Mouse (Mus musculus) adrenal gland, adult 2 months (tissue): ENCODE results near the gene Pdzd2. TPM values are rescaled to one million over a fixed set of nuclear protein-coding genes. Genes with fewer than 3 reads are reported as not detected.
A peak's percentile ranks its signal among the peaks of the same experiment; 100 is the strongest.

Source experiments
- DNase-seq: peaks from one replicate; pipeline ENCODE4 v3.0.0; 2021
- polyA plus RNA-seq: library from polyadenylated mRNA; depleted of rRNA; stranded (reverse); fragments of >200 nt; gene quantifications from 2 replicates; pipeline ENCODE4 v1.2.3, GENCODE M21; 2012
- total RNA-seq, 2 experiments: library from RNA; stranded (reverse); gene quantifications; 2 replicates each; pipeline ENCODE4 v1.2.3; 2021

Pdzd2 gene
- total and polyA plus RNA-seq, 3 experiments, result 7.0 to 21.4 (median 13.3) TPM

GRCm38 (mm10) chr15:12430670-12431069, 309.1 kb downstream of the Pdzd2 start:
- DNase-seq, result no peak

- DNase-seq, result no peak
Measured at GRCm38 (mm10) chr15:12429572-12430431, 309.9 kb downstream of the Pdzd2 start.

GRCm38 (mm10) chr15:12427818-12428217, 311.9 kb downstream of the Pdzd2 start:
- no peak for DNase-seq

DNA sequence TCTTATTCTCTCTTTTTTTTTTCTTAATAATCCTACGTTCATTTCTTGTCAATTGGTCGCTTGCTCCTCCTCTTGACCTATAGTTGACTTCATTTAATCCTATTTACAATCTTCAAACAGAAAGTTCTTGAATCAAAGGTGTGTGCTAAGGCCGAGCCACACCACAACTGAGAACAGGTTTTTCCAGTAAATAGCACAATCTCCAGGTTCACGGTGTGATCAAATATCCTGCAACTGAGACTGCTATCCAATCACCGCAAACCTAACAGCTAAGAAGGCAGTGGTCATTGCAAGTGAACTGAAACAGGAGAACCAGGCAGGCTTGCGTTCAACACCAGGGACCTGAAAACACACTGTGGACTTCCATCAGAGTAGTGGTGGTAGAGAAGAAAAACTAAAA, 313.4 kb downstream of the Pdzd2 start:
- no peak for DNase-seq

DNA sequence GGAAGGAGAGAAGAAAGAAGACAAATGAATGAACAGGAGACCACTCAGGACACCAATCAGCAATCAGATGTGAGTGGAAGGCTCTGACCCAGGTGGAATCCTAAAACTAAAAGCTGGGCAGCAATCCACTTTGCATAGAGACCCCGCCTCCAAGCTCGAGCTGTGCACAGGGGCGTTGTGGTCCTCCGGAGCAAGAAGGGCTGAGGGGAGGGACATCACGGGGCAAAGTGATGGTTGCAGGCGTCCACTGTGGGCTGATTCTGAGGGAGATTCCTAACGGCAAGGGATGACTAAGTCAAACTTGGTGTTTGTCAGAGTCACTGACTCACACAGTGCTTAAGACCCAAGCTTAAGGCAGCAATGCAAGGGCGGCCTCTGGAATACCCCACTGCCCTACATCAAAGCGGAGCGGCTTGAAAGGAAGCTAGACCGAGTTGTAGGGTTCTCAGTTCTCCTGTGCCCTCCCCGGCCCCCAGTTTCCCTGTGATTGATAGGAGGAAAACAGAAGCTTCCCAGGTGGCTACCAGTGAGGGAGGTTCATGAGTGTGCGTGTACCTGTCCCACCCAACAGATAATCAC, 314.6 kb downstream of the Pdzd2 start:
- DNase-seq, result no peak

- DNase-seq, result no peak
Measured at GRCm38 (mm10) chr15:12424187-12424586, 315.5 kb downstream of the Pdzd2 start.

DNA sequence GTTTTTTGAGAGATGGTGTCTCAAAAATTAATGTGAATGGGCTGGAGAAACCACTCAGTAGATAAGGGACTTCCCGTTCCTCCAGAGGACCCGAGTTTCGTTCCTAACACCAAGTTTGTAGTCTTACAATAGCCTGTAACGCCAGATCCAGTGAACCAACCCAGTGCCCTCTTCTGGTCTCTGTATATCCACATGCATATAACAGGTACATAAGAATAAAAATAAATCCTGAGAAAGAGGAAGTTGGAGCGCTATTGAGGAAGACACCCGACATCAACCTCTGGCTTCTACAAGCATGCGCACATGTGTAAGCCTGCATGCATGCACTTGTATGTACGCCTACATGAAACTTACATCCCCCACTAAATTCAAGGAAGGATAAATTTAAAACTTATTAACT, 318.8 kb downstream of the Pdzd2 start:
- no peak for DNase-seq

GRCm38 (mm10) chr15:12420376-12420775, 319.3 kb downstream of the Pdzd2 start:
- no peak for DNase-seq

DNA sequence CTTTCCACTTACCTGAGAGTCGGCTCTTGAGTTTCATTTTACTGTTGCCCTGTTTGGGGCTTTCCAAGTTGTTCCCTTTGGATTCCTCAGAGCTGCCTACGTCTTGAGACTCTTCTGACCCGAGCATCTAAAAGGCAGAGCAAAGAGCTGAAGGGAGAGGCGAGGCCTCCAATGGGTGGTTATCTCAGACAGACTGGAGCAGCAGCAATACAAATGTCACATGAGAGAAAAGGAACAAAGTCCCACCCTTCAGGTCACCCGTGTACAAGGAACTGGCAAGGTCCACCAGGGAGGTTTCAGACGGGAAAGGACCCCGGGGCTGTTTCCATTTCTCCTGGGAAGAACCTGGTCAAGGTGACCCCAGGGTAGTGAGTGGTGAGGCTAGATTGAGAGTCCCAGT, 320.3 kb downstream of the Pdzd2 start:
- DNase-seq, result no peak

DNA sequence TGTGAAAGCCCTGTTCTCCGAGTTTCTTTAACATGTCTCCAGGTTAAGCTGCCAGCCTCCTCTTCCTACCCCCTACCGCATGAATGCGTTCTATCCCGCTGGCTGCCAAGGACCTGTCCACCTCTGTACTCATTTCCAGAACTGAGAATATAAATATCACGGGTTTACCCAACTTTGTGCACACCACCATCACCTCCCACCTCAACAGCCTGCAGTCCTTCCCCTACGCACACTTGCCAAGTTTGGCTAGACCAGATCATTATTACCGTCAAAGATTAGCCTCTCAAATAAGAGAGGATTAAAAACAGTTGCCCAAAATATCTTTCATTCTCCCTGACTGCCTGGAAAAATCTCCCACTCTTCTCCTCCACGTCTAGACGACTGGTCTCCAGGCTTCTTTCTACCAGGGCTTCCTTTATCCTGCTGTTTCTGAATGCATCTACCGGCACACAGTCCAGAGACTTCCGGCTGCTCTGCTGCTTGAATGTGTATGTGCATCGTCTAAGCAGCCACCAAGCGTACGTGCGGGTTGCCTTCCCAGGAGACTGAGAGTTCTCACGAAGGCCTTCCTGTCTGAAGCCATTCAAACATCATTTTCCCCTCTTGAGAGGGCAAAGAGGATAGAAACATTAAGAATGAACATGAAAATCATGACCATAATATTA, 324.1 kb downstream of the Pdzd2 start:
- DNase-seq, result no peak

DNA sequence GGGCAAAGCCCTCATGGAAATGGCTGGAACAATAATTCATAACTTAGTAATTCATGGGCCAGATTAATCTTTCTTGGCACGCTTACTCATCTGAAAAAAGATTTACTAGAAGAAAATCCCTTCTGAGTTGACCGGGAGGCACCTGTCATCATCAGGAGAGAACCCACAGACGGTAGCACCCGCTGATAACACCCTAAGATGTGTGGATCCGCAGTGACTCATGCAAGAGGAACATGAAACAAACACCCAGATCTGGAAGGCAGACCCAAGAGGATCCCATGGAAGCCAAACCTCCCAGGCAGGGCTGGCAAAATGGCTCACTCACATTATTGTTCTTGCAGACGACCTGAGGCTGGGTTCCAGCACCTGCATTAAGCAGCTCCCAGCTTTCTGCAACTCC, 325.0 kb downstream of the Pdzd2 start:
- DNase-seq, result no peak

DNA sequence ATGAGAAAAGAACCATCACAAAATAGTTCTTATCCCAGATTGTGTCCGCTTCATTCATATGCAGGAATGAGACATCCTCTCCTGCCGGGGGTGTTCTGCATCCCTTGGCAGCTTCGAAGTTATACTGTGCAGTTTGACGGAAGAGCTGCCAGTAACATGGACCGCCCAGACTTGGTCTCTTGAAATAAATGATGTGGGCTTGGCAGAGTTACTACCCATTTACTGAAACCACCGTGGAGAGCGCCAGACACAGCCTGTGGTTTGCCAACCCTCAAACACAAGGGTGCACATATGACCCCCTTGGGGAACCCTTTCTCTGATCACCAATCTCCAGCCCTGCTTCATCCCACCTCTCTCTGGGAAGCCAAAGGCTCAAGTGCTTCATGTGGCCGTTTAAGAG, 331.5 kb downstream of the Pdzd2 start:
- no peak for DNase-seq

- DNase-seq, result no peak
Measured at GRCm38 (mm10) chr15:12405592-12405991, 334.1 kb downstream of the Pdzd2 start.

- DNase-seq, result no peak
Measured at GRCm38 (mm10) chr15:12397032-12397431, 342.7 kb downstream of the Pdzd2 start.

DNA sequence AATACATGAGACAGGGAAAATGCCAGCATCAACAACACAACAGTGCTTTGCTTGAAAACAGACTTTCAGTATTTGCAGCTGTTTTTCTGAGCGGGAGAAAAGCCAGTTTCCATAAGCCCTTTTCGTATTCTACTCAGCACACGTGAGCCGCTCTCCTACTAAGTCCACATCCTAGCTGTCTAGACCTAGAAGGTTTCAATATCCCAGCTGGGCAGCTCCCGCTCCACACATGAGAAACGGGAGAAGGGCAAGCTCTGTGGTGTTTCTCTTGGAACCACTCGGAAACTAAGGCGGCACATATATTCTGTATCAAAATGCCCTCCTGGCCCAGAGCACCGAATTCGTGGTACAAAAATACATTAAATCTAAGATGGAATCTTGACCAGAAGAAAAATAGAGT, 345.0 kb downstream of the Pdzd2 start:
- DNase-seq, result no peak

DNA sequence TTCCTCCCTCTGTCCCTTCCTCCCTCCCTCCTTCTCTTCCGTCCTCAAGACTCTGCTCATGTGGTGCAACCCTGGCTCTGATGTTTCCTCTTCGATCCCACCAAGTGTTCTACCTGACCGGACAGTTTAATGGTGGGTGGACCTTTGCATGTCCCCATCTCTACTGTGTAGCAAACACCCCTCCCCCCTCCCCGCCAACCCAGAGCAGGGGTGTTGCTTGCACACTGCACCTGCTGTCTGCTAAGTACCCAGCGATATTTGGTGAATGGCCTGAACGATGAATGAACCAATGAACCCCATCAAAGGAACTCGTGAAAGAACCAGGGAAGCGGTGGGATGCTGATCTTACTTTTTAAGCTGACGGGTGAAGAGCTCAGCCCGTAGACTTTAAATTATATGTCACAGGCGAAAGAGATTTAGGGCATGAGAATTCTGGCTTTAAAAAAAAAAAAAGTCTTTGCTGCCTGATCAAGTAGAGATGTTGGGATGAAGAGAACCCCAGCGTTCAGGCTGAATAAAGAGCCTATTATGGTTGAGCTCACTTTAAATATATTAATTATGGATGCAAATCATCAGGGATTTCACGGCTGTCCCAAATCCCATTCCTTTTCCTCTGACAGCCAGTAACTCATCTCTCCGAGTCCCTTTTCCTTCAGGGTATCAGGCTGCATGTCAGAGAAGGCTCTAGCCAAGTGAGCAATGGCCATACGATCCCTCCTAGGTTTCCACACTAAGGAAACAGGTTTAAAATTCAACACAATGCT, 350.8 kb downstream of the Pdzd2 start:
- no peak for DNase-seq

DNA sequence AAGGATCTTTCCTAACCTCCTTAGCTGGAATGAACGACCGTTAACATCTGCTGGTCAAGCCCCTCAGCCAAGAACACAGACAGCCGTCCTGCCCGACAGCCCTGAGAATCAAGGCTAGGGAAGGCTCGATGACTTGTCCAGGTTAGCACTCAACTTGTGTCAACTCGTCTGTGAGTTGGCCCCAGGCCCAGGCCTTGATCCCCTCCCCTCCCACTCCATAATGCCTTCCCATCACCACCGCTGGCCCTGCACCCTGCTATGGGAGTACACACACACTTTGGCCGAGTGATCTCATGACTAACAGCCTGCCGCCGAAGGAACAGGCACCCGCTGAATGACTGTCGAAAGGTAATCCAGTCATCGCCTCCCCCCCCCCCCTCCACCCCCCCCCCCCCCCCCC, 355.0 kb downstream of the Pdzd2 start:
- peak; percentile 31 for DNase-seq

DNA sequence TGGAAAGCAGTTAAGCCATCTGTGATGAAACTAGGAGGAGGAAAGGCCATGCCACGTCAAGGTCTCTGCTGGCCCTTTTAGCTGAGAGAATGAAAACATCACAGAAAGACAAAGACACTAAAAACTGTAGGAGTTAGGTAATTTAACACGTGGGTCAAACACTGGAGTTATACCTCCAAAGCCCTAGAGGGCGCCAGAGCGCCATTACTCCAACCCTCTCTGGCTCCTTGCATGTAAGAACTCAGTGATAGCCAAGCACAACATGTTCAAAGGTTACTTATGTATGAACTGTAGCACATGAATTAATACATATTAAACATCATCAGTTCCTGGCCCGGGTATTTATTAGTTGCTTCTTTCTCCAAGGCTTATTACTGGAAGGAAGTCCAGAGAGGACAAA, 359.2 kb downstream of the Pdzd2 start:
- DNase-seq, result no peak

DNA sequence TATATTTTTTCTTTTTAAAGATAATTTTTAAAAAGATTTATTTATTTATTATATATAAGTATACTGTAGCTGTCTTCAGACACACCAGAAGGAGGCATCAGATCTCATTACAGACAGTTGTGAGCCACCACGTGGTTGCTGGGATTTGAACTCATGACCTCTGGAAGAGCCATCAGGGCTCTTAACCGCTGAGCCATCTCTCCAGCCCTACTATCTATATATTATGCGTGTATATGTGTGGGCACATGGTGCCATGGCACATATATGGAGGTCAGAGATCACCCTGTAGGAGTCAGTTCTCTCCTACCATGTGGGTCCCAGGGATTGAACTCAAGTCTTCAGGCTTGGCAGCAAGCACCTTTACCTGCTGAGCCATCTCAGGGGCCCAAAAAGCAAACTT, 359.7 kb downstream of the Pdzd2 start:
- DNase-seq, result no peak

- DNase-seq, result no peak
Measured at GRCm38 (mm10) chr15:12377800-12378199, 361.9 kb downstream of the Pdzd2 start.

DNA sequence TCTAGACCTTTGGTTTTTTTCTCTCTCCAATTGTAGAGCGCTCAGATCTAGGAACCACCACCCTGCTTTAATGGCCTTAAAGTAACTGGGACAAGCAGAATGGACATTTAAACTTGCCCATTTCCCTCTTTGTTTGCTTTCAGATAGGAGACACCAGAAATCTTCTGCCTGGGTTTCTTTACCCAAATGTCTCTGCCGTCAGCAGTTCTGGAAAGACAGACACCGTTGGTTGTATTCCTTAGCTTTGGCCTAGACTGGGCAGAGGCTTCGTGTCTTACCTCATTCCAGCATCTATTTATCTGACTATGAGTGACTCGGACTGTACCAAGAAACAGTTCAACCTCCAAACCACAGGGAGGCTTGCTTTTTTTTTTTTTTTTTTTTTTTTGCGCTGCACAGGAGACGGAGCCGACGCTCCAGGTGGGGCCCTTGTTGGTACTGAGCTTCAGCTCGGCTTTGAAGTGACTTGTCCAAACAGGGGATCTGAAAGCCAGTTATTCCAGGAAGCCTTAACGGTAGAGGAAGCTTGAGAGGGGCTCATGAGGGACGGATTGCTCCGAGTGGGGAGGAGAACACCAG, 363.1 kb downstream of the Pdzd2 start:
- no peak for DNase-seq

- peak; percentile 84 for DNase-seq
Measured at GRCm38 (mm10) chr15:12375641-12376311, 363.9 kb downstream of the Pdzd2 start.
